Mouse (Mus musculus) bone marrow macrophage, adult 2 months (primary cell): ENCODE measurements around the gene Rab11fip3.

ENCODE experiments used
- CTCF ChIP-seq: IDR thresholded peaks from 2 replicates; pipeline ENCODE4 v1.5.1; 2012; ENCODE audit warnings: low read depth, mild to moderate bottlenecking, low read length, moderate library complexity
- POLR2A ChIP-seq: IDR thresholded peaks from 2 replicates; pipeline ENCODE4 v1.6.1; 2012; ENCODE audit warnings: mild to moderate bottlenecking, low read depth, low read length, borderline replicate concordance

GRCm38 (mm10) chr17:26020848-26021347 lies 48.5 kb downstream of the Rab11fip3 start:
- no peak for TF ChIP-seq CTCF
- TF ChIP-seq POLR2A = no peak
